Mouse (Mus musculus) left cerebral cortex, postnatal 10 days (tissue): ENCODE measurements at regions not wholly inside any gene's neighbourhood (a gene's known extent, or its start where the extent isn't known, plus 50 kb on each side); places are given as distances from the start of the nearest gene placed in this dataset.

Experiments used
- DNase-seq, 2 experiments: peaks; one replicate each; pipeline ENCODE4 v3.0.0; 2021 to 2022; ENCODE audit warnings: low spot score in 2 of 2, mixed read lengths in 1 of 2; ENCODE audit errors: extremely low spot score in 1 of 2
- intact Hi-C: fragments of 180-260 bp; cut with DNase I; formaldehyde crosslinking; loops from one replicate; pipeline ENCODE4 v1.15.1; 2025

DNA sequence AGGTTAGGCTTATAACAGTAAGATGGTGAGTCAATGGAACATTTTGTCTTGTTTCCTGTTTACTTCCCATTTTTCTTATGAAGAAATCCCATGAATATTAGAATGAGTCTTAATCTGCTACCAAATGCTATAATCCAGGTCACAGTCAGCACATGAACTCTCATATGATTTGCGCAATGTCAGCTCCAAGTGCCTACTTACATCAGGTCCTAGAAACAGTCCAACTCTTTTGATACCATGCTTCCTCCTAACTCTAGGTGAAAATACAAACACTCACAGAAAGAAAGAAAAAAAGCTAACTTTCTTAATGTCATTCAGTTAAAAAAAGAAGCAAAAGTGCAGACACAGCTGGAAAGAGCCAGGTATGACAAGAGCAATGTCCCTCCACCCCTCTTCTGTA is 616.2 kb upstream of the Cited2 start:
- intact Hi-C loops, result no loop called here
- DNase-seq, result no peak

DNA sequence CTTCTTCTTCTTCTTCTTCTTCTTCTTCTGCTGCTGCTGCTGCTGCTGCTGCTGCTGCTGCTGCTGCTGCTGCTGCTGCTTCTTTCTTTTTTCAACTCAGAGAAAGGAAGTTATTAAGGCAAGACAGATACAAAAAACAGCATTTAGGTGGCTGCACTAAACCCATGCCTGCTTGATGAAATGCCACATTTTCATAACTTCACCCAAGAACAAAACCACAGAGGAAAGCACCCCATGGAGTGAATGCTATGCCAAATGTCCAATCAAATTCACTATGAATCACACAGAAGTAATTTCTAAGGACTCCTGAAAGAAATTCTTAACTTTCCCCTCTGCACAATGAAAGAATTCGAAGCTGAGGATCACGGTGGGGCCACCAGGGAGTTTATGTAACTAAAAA is 611.9 kb upstream of the Cited2 start:
- no peak for DNase-seq
- intact Hi-C loops, result no loop called here

DNA sequence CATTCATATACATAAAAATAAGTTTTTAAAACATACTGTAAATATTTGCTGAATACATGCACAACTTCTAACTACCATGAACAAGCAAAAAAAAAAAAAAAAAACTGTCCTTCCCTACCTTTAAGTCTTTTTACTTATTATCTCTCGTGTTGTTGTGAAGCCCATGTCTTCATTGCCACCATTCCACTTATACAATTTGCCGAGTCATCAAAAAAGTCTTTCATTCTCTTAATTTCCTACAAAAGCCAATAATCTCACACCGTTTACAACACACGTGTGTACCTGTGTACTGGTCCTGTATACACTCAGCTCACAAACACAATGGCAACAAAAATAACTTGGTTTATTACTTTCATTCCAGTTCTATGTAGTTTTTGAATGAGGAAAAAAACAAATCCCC is 608.2 kb upstream of the Cited2 start:
- no peak for DNase-seq
- intact Hi-C loops, result no loop called here

DNA sequence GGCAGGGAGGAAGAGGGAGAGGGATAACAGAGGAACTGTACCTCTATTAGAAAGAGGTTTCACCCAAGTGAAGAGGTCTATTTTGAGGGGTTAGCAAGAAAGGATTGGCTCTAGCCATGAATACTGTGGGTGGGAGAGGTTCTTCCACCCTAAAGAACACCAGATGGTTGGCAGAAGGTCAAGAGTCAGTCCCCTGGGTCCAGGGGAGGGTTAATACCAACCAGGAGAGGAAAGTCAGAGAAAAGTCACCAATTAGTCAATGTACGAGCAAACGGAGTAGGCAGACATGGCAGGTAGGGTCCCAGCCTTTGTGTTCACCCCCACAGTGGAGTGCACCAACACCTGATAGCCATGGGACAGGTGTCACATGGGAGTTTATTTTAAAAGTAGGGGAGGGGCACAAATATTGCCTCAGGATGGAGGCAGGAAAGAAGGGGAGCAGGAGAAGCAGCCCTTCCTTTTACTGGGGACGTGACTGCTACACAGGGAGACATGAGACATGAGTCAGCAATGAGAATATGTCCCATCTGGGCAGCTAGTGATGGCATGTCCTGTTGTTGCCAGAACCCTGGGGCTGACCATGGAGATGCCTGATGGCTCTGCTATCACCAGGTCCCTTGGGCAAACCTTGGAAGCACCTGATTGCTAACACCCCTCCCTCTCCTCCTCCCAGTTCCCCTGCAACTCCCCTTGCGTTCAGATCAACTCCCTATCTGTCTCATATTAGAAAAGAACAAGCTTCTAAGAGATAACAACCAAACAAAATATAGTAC is 593.4 kb upstream of the Cited2 start:
- DNase-seq, result no peak

DNA sequence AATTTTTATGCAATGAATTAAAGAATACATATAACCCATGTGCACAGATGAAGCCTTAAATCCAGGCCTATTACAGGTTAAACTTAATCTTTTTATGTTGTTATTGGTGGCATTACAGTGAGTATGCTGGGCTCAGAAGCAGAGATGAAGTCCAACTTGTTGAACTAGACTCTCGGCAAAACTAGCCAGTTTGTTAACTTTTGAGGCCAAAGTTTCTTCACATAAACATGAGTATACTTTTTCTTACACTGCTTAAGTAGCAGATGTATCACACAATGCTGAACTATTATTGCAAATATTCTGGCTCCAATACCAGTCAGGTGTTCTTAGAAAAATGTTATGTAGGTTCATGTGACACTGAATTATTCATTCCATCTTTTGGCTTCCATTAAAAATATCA is 592.4 kb upstream of the Cited2 start:
- intact Hi-C loops, result no loop called here
- no peak for DNase-seq

More for the DNA sequence above, 593.4 kb upstream of the Cited2 start:
- intact Hi-C loops, result no loop called here

DNA sequence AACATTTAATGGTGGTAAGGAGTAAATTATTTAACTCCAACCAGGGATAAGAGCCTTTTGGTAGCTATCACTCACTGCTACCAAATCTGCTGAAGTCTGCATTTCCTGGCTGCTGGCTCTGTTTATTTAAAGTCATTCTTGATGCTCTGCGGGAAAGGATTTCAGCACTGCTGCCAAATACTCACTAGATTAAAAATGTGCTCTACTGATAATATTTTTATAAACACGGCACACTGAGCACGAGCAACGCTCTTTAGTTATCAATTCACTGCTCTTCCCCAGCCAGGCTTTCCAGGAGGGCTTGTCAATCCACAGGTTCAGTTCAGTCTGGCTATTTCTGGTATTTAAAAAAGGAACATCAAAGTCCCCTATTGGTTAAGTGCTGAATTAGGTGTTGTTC is 591.3 kb upstream of the Cited2 start:
- intact Hi-C loops, result no loop called here

DNA sequence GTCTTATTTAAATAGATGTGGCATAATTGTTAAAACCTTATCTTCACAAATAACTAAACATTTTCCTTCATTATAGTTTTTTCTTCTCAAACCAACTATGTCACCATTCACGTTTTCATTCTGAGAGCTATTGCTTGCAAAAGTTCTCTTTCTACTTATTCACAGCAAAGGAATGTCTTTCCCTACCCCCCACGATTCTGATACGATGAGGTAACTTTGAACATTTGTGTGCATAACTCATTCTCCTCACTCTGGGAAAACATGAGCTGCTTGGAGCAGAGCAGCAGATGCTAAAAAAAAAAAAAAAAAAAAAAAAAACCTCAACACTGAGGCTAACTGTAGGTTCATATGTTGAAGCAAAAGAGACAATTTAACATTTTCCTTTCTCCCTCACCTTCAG is 547.6 kb upstream of the Cited2 start:
- intact Hi-C loops, result no loop called here
- no peak for DNase-seq

More for the DNA sequence above, 591.3 kb upstream of the Cited2 start:
- DNase-seq, result peak; percentile 8 to 12

DNA sequence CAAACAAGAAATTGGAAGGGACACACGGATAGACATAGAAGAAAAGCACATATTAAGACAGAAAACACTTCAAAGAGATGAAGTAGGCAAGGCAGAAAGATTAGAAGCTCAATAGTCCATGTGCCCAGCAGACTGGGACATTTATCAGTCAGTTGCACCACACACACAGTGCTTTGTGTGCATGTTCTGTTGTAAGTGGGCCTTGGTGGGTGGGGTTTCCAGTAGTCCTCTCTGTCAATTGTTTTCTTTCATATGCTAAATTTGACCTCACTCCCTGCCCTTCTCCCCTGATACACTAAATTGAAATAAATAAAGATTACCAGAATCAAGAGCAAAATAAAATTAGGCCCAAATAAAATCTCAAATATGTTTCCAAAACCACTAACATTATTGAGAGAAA is 546.0 kb upstream of the Cited2 start:
- no peak for DNase-seq
- intact Hi-C loops, result no loop called here

DNA sequence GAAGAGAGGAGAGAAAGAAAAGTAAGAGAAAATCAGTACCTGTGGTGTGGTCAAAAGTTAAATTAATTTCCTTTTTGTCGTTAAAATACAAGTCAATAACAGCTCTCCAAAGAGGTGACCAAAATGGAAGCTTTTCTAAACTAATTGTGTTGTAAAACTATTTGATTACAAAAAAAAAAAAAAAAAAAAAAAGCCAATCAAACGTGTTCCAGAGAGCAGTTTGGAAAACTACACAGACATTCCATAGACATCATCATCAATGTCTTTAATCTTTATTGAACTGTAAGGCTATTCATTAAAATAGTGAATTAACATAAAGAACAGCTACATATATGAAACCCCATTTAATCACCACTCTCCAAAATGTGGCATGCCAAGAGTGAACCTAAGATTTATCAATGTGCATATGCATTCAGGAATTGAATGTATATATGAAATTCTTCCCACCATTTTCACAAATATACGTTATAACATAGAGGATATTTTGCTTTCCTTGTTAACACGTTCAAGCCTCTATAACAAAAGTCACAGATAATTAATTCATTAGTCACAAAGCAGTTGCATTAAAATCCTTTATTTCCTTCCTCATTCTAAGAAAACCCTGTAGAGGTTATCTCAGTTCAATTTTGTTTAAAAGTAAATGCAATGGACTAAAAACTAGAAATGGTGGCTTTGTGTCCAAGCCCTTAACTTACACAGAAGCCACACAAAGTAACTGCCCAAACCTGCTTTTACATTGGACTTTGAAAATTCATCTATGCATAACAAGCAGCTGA is 545.3 kb upstream of the Cited2 start:
- DNase-seq, result no peak
- intact Hi-C loops, result no loop called here

DNA sequence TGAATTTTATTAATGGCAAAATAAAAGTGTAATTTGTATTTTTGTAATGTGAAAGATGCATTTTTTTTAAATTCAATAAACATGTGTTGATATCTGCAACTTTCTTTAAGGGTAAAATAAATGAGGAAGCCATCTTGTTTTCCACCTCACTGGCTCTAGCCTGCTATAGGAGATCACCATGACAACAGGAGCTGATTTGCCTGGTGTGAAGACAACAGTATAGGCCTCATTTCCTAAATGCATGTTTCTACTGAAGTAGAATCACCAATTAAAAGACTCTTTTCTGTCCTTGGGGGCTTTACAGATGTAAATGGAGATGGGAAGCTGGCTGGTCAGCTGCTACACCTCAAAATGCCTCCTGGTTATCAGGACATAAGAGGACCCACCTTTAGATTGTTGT is 544.4 kb upstream of the Cited2 start:
- DNase-seq, result no peak
- intact Hi-C loops, result no loop called here

DNA sequence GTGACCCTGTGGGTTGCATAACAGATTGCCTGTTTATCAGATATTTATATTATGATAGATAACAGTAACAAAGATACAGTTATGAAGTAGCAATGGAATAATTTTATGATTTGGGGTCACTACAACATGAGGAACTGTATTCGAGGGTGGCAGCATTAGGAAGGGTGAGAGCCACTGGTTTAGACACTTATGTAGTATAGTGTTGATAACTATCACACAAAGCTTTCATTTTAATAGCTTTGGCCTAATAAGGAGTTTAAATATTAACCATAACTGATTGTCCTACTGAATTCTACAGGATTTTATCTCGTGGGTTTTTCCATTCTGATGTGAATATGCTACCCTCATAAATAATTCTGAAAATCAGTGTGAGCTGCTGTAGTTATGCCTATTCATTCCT is 538.6 kb upstream of the Cited2 start:
- no peak for DNase-seq
- intact Hi-C loops, result no loop called here

DNA sequence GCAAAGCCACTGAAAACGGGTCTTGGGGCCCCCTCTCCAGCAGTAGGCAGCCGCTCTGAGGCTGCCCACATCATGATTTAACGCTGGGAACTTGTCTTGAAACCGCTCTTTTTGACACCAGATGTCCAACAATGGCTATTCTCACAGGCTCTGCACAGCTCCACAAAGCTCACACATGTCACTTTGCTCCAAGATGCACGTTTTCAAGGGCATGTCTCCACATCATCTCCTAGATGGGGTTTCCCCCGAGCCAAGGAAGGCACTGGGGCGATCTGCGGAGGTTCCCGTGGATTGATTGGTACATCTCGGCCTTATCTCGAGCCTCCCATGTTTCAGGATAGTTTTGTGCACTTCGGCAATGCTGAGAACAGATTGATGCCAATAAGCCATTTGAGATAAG is 526.8 kb upstream of the Cited2 start:
- intact Hi-C loops, result no loop called here
- no peak for DNase-seq

DNA sequence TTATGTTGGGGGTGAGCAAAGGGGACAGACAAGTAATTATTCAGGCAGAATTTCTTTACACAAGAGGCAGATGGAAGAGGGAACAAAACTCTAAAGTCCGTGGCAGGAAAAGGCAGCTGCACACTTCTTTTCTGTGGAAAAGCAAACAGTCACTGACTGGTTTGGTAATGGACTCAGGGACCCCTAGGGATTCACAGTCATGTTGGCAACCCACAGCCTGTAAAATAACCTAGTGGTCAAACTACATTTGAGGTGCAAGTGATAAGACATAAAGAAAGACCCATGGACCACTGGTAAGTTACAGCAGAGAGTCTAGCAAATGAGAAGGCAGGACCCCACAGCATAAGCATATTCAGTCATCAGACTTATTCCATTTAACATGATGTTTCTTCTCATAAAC is 526.4 kb upstream of the Cited2 start:
- no peak for DNase-seq
- intact Hi-C loops, result no loop called here

DNA sequence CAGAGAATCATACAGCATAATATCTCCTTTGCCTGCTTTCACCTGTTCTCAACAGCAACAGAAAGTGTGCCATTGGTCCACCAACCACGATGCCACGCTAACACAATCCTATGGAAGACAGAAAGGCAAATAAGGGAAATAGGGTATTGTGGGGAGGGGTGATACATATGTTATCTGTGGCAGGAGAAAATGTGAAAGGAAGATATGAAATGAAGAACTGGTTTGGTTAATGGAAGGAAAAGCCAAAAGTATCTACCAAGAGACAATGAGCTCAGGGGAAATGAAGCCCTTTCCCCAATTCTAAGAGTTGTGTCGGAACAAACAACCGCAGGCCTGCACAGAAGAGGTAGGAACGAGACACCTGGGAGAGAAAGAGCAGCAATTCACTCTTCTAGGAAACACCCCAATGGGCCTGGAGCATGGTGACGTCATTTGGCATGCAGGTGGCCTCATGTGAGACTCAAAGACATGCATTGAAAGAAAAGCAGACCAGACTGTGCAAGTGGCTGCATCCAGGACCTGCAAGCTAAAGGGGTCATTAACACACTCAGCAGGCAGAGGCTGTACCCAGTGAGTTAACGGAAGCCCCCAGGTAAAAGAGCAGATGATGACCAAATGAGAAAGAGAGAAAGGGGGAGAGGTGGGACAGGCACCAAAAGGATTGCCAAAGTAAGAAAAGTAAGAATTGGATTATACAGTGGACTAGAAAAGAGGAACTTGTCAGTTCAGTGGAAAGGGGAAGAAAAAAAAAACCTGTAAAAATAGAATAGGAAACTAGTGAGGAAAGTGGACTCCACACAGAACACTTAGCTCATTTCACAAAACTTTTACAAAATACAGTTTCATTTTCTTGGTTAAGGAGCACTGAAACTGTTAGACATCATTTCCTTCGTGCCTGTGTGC is 522.2 kb upstream of the Cited2 start:
- intact Hi-C loops, result no loop called here
- no peak for DNase-seq

DNA sequence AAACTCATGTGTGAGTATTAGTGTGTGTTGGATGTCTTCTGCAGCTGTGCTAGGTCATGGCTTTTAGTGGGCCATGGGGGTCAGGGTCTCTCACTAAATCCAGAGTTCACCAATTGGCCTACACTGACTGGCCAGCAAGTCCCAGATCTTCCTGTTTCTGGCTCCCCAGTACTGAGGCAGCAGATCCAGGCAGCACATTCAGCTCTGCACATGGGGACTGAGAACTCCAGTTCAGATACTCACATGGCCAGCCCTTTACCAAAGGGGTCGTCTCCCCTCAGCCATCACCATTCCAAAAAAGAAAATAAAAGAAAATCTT is 521.6 kb upstream of the Cited2 start:
- no peak for DNase-seq
- intact Hi-C loops, result no loop called here

DNA sequence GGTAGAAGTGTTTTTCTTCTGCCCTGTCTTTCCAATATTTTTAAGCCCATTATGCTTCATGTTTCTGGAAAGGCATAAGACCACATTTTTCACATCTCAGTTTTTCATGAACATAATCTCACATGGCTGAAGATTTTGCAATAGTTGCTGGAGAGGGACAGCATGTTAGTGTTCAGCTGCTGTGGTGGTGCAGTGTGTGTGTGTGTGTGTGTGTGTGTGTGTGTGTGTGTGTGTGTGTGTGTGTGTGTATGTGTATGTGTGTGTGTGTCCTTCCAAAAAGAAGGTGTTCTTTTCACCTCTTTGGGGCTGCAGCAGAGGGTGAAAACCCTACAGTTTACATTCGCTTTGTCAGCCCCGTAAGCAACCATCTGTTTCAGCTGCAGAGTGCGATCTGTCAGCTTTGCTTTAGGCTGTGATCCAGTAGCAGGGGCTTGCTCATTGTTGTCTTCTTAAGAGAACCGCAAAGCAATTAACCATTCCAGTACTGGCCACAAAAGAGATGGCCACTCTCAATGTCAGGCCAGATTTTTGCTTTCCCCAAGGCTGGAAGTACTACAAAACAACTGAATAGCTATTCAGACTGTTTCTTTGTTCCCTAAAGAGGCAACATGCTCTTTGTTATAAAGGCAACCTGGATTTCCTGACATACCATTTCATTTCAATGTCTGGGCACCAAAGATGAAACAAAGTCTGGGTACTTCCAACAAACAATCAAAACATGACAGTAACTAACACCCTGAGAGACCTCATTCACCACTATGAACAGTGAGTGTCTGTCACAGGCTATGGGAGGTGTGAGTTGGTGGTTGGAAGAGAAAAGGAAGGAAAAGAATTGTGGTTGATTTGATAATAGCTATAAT is 520.2 kb upstream of the Cited2 start:
- intact Hi-C loops, result no loop called here
- DNase-seq, result no peak

DNA sequence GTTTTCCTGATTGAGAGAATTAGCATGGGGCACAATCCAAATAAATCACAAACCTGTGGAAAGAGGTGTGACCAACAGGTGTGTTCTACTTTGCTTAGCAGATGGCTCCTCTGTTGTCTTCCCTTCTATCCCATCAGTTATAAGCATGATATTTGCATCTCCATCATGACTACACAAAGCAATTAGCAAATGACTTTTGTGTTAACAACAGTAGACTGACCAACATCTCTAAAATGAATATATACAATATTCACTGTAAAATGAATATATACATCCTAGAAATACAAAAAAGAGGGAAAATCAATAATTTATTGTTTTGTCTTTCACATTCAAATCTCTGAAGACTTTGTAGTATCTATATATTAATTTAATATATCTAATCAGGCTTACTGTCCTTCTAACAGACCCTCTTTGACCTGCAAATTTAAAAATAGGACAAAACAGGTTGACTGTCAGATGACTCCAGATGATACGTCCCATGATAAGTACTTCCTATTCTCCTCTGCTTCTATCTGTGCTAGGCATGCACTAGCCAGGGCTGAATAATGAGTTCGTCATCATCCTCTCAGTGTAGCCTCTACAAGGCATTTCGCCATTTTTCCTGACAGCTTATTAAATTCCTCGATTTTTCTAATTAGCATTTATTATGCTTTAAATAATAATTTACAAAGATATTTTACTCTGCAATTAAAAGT is 519.5 kb upstream of the Cited2 start:
- intact Hi-C loops, result no loop called here
- no peak for DNase-seq

DNA sequence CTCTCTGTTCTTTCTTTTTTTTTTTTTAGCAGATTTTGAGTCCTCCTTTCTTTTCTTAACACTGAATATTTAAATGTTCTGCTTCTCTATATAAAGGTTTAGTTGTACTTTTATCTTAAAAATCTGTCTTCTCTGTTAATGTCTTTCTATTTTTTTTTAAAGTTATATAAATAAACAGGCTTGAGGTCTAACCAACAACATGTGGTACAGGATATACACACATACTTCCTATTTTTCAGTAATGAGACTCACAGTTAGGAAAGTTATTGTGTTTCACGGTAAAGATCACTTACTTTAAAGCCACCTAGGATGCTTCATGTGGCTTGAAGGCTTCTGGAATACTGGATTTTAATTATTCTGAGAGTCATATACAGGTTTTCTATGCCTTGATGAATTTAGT is 518.9 kb upstream of the Cited2 start:
- intact Hi-C loops, result no loop called here
- no peak for DNase-seq
